Mouse (Mus musculus) C2C12 (cell line): ENCODE results near the gene Rasal1.

Experiments
- CEBPB ChIP-seq: IDR thresholded peaks from one replicate; pipeline ENCODE4 v1.6.1; 2011; ENCODE audit warnings: low read depth, mild to moderate bottlenecking, control low read depth, moderate library complexity
- CTCF ChIP-seq: IDR thresholded peaks from one replicate; pipeline ENCODE4 v1.5.1; 2011; ENCODE audit not compliant: control insufficient read depth, insufficient read depth, insufficient read length

DNA sequence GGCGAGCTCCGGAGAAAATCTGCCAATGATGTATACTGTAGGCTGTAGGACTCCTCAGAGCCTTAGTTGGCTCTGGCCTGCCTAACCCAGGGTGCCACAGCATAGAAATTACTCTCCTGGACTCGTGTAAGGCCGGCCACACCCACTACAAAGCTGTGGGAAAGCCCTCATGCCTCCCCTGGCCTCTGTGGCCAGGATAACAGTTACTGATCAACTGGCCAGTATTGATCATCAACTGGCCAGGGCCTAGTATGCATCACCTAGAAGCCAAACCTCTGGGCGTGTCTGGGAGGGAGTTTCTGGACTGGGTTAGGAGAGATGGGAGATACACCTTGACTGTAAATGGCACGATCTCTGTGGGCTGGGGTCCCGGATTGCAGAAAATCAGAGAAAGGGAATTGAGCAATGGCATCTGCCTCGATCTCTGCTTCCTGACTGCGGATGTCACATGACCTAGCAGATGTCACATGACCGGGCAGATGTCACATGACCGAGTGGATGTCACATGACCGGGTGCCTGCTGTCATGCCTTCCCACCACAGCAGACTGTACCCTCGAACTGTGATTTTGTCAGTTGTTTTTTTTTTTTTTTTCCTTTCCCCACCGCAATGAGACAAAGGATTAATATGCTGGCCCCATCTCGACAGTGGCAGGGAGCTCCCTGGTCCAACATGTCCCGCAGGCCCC, 47.6 kb downstream of the Rasal1 start:
- TF ChIP-seq CTCF (no peak), CEBPB (no peak)
